Mouse (Mus musculus) T-helper 2 cell (primary cell): Measurements from ENCODE around the gene Amy2a2.
"Not testable (repeated sequence)": the region's sequence is repeated elsewhere in the genome, so short reads cannot be mapped to it uniquely, and the experiment has no call there.

Source experiments
- in situ Hi-C: fragments of 300-600 bp; cut with MboI, MseI; formaldehyde crosslinking; loops from one replicate; pipeline ENCODE4 v1.15.1; 2025; ENCODE audit warnings: high pct_unique_total_duplicates

The Amy2a2 gene

GRCm38 (mm10) chr3:113356558-113356957, at the start of gene Amy2a2:
Gene Amy2a2 (minus strand): TSS chr3:113356658.
- in situ Hi-C loops = not testable (repeated sequence)

GRCm38 (mm10) chr3:113345484-113345883, 11.0 kb downstream of the Amy2a2 start:
- in situ Hi-C loops = loop anchor here (25.0 kb wide), 1 partner anchor 217 kb away; no protein-coding TSS in a partner anchor

GRCm38 (mm10) chr3:113323952-113324351, 32.5 kb downstream of the Amy2a2 start, which contains the start of gene Amy2a3:
Gene Amy2a3 (minus strand): TSS chr3:113324052.
- in situ Hi-C loops = not testable (repeated sequence)

GRCm38 (mm10) chr3:113312937-113313336, 43.5 kb downstream of the Amy2a2 start:
- in situ Hi-C loops = not testable (repeated sequence)
